Mouse (Mus musculus): ENCODE measurements around the gene Tbc1d30.

The Tbc1d30 gene

DNA sequence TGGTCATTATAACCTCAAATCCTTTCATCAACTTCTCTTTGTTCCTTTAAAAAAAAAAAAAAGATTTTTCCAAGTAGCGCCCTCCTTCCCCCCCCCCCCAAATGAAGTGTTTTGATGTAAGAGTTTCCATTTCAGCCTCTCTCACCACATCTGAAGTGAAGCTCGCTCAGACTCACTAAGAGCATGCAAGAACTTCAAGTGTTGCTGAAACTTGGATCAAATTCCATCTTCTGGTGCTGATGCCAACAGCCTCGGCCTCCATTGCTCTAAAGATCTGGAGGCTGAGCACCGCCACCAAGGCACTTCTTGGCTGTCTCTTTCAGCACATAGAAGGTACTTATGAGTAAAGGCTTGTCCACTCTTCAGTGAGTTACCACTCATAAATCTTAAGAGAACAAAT, 128.2 kb downstream of the Tbc1d30 start:
- DNase-seq: no peak

DNA sequence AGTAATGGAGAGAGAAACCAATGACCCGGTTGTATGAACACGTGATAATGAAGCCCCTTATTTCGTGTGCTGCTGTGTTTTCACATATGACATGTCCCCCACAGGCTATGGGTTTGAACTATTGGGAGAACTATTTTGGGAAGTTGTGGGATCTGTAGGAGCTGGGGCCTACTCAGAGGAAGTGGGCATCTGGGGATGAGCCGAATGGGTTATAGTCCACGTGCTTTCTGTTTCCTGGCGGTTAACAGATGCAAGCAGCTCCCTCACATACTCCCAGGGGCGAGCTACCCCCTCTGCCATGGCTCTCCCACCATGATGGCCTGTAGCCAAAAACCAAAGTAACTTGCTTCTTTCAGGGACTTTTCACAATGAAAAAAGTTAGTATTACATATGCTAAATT, 132.5 kb downstream of the Tbc1d30 start:
- DNase-seq: no peak

- DNase-seq: no peak
Measured at GRCm38 (mm10) chr10:121216804-121217203, 134.3 kb downstream of the Tbc1d30 start.

Data from thymus, adult 18-20 months (tissue).